Comparison of ENCODE assay signal across 21 mouse cellular contexts in the genomic region with DNA sequence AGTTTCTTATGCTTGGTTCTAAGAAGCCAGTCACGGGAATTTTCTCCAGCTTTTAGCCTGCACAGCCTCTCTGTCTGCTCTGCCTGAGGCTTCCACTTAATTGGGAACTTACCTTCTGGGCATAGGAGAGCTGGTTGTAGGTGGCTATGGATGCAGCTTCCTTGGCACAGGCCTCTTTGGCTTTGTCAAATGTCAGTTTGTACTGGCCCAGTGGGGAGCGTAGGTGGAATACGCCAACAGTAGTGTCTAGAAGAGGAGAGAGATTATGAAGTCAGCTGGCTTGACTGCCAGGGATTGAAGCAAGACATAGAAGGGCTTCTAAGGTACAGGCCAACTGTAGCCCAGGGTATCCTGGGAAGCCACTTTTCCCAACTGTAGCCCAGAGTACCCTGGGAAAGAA.
"Had no signal": no experiment of that assay in that cellular context is flagged by ENCODE, and none has a peak within 500 bp of the region (broad histone marks: within the 10 kb centered on the region; RNA-seq: fewer than 3 reads in every experiment).

No protein-coding gene starts in this region.

- H3K27ac ChIP-seq: heart, embryonic 10.5 days; hindbrain, embryonic 10.5 days; hindbrain, embryonic 12.5 days; hindbrain, embryonic 14.5 days; intestine, embryonic 15.5 days; limb, embryonic 13.5 days; limb, embryonic 15.5 days; liver, embryonic 12.5 days; liver, embryonic 14.5 days had no signal

- DNase-seq: gastrocnemius, postnatal 14 days; gastrocnemius, postnatal 36 days; heart, adult 18-20 months; heart, postnatal 10 days; heart, postnatal 4 days; kidney, adult 18-20 months; kidney, adult 8-10 months; kidney, postnatal 10 days; kidney, postnatal 25 days; kidney, postnatal 4 days; left cerebral cortex, postnatal 4 days had no signal

- H3K4me3 ChIP-seq: heart, embryonic 10.5 days; heart, embryonic 12.5 days; hindbrain, embryonic 10.5 days; hindbrain, embryonic 12.5 days; intestine, embryonic 15.5 days; limb, embryonic 13.5 days; limb, embryonic 15.5 days; liver, embryonic 12.5 days had no signal
